Mouse (Mus musculus) embryonic fibroblast, embryonic 13.5 days (primary cell): ENCODE results near the gene Ost4. TPM values are rescaled to one million over a fixed set of nuclear protein-coding genes. Genes with fewer than 3 reads are reported as not detected.

Experiments
- H3K27ac ChIP-seq: 2 replicates; pipeline ENCODE4 v1.5.1; 2012; ENCODE audit warnings: low read length, control low read depth, inconsistent platforms; ENCODE audit not compliant: insufficient read depth
- H3K4me1 ChIP-seq: 2 replicates; pipeline ENCODE4 v1.6.1; 2011; ENCODE audit warnings: low read length; ENCODE audit not compliant: control insufficient read depth, insufficient read depth
- H3K4me3 ChIP-seq: 2 replicates; pipeline ENCODE4 v1.5.1; 2011; ENCODE audit warnings: mild to moderate bottlenecking, control low read depth, low read length; ENCODE audit not compliant: insufficient read depth
- CTCF ChIP-seq: IDR thresholded peaks from 2 replicates; pipeline ENCODE4 v1.5.1; 2011; ENCODE audit warnings: mild to moderate bottlenecking, control low read depth, low read length, moderate library complexity, borderline replicate concordance; ENCODE audit not compliant: insufficient read depth
- POLR2A ChIP-seq: IDR thresholded peaks from 2 replicates; pipeline ENCODE4 v1.6.1; 2011; ENCODE audit warnings: low read depth, mild to moderate bottlenecking, control low read depth, low read length, moderate library complexity
- polyA plus RNA-seq: library from polyadenylated mRNA; stranded (reverse); fragments of >200 nt; gene quantifications from 2 replicates; pipeline ENCODE4 v1.2.4, GENCODE M21; 2011; ENCODE audit warnings: low read depth; ENCODE audit not compliant: missing spikeins, insufficient read length

Gene Ost4
- polyA plus RNA-seq, 1 experiment = 354 TPM

- no peak for TF ChIP-seq POLR2A
- no peak for TF ChIP-seq CTCF
- no peaks in the 10 kb centered on the region for H3K4me1 ChIP-seq
- no peak overlapping the region for H3K27ac ChIP-seq
- no peak overlapping the region for H3K4me3 ChIP-seq
These were observed 43.3 kb downstream of the Ost4 start for GRCm38 (mm10) chr5:30864322-30864721.

GRCm38 (mm10) chr5:30863852-30864251 lies 43.7 kb downstream of the Ost4 start:
- Histone ChIP-seq H3K4me3 (no peak overlapping the region), H3K27ac (no peak overlapping the region), H3K4me1 (no peaks in the 10 kb centered on the region)
- TF ChIP-seq CTCF = no peak
- TF ChIP-seq POLR2A = no peak

GRCm38 (mm10) chr5:30856124-30856523 lies 51.5 kb downstream of the Ost4 start:
- TF ChIP-seq POLR2A = no peak
- no peak for TF ChIP-seq CTCF
- H3K27ac ChIP-seq = no peak overlapping the region
- peaks cover 9% of the 10 kb centered on the region; the same call in 1 of the 2 replicates for H3K4me1 ChIP-seq
- no peak overlapping the region for H3K4me3 ChIP-seq

Other genes with a start within 250 kb of the Ost4 start
- gene Cenpa, start 241.0 kb downstream of the Ost4 start, polyA plus RNA-seq = 37.9 and 59.8 TPM in 2 replicates
- gene Dpysl5, start 196.2 kb downstream of the Ost4 start, polyA plus RNA-seq = 0.13 TPM in 1 of 2 replicates, not detected in the other
- 24.3 and 26.8 TPM in 2 replicates for gene Mapre3, start 93.1 kb downstream of the Ost4 start, polyA plus RNA-seq
- gene Tmem214, start 39.8 kb downstream of the Ost4 start, polyA plus RNA-seq = 102 and 122 TPM in 2 replicates
- 7.2 and 17.0 TPM in 2 replicates for gene Agbl5, start 19.1 kb downstream of the Ost4 start, polyA plus RNA-seq
- 85.9 and 98.0 TPM in 2 replicates for gene Emilin1, start 5.6 kb upstream of the Ost4 start, polyA plus RNA-seq
- 11.4 and 12.4 TPM in 2 replicates for gene Khk, start 13.6 kb upstream of the Ost4 start, polyA plus RNA-seq
- gene Cgref1, start 37.8 kb upstream of the Ost4 start, polyA plus RNA-seq = 14.4 and 16.9 TPM in 2 replicates
- 91.6 and 95.3 TPM in 2 replicates for gene Preb, start 52.6 kb upstream of the Ost4 start, polyA plus RNA-seq
- not detected in 2 replicates for gene Tcf23, start 60.9 kb upstream of the Ost4 start, polyA plus RNA-seq
- 97.2 and 110 TPM in 2 replicates for gene Atraid, start 140.5 kb upstream of the Ost4 start, polyA plus RNA-seq
- 3.3 and 6.2 TPM in 2 replicates for gene Slc5a6, start 141.1 kb upstream of the Ost4 start, polyA plus RNA-seq
- gene Cad, start 147.0 kb upstream of the Ost4 start, polyA plus RNA-seq = 32.6 and 39.5 TPM in 2 replicates
- not detected in 2 replicates for gene Dnajc5g, start 198.5 kb upstream of the Ost4 start, polyA plus RNA-seq
- gene Slc30a3, start 200.4 kb upstream of the Ost4 start, polyA plus RNA-seq = not detected in 2 replicates
- not detected in 2 replicates for gene Trim54, start 208.9 kb upstream of the Ost4 start, polyA plus RNA-seq
- not detected in 2 replicates for gene Ucn, start 231.0 kb upstream of the Ost4 start, polyA plus RNA-seq
- 54.0 and 57.7 TPM in 2 replicates for gene Mpv17, start 246.5 kb upstream of the Ost4 start, polyA plus RNA-seq